Mouse (Mus musculus) cerebellum, adult 9-11 months (tissue): Measurements from ENCODE around the gene Mtmr1.

ENCODE experiments used
- DNase-seq: peaks from one replicate; pipeline ENCODE4 v3.0.0; 2022

The Mtmr1 gene

DNA sequence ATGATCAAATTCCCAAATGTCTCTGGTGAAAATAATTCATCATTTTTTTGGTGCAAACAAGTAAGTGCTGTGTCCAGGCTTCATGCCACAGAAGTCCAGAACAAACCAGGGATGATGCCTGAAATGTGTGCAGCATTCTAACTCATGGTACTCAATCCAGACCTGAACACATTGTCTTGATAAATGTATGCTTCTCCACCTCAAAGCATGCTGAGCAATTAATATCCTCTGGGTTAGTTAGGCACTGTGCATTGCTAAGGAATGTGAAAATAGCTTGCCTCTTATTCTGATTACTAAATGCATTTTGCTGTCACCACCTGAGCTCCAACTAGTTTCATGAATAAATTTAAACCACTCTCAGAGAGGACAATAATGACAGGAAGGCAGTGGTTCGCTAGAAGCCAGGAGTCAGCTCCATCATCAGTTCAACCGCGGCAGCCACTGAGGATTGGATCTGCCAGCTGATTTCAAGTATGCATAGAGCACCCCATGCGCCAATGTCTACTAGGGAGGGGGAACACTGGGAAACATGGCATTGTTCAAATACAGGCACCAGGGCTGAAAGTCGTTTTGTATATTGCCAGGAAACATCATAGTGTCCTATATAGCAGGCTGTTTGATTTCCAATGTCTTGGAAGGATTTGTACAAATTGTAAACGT, 91.6 kb downstream of the Mtmr1 start:
- no peak for DNase-seq

DNA sequence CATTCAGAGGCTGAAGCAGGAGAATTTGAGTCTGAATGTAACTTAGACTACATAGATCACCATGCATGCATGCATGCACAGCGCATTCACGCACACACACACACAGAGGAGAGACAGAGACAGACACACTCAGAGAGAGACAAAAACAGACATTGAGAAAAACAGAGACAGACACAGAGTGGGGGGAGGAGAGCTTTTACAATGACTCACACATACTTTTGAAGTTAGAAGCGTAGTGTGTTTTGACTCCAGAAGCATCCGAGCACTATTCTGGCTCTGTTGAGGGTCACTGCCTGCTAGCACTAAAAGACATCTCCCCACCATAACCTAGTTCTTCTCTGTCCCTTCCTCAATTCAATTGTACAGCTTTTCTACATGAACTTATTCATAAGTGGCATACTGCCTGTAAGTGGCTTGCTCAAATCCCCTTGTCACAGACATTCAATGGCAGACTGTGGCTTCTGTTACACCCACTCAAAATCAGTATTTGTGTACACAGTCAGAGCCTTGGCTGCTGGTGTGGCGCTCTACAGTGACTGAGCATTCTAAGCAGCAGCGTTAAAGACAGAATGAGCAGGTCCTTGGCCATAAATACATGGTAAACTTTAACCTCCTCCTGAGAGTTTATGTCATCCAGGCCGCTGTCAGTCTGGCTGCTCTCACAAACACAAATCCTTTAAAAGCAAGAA, 99.7 kb downstream of the Mtmr1 start:
- DNase-seq, result no peak

DNA sequence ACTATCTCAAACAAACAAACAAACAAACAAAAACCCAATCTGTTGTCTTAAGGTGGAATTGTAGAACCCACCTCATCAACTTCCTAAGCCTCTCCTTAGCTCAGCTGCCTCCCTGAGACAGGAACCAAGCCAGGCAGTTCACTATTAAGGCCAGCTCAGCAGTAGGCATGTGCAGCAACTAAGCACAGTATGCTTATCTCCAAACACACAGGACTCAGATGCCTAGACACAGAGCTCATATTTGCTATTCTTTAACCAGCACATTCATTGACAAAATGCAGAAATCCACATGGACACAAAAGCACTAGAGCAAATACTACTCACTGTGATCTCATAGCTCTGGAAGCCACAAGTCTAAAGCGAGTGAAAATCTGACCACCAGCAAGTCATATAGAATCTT, 100.9 kb downstream of the Mtmr1 start:
- no peak for DNase-seq

DNA sequence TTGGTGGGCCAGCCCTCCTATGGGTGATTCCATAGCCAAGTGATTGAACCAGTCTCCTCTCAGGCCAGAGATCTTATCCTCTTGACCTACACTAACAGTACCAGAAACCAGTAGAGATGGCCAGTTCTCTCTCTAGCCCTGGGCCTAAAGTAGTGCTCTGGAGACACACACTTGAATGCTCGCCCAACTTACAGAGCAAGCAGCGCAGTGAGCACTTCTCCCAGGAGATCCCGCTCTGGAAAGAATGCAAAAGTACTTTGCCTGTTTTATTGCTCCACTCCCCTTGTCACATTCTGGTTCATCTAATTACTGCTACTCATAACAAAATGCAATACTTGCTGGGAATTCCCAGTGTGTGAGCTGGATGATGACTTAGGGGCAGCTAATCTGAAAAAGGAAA, 102.9 kb downstream of the Mtmr1 start:
- no peak for DNase-seq
